Mouse (Mus musculus) heart, embryonic 10.5 days (tissue): ENCODE data around the gene Bcl11b. TPM values are rescaled to one million over a fixed set of nuclear protein-coding genes. Genes with fewer than 3 reads are reported as not detected.
A peak's percentile ranks its signal among the peaks of the same experiment; 100 is the strongest.

Source experiments
- DNase-seq: peaks from one replicate; pipeline ENCODE4 v3.0.0-alpha.2; 2017; ENCODE audit warnings: low spot score
- H3K27ac ChIP-seq: fragments of 300-500 bp; sonication (generic); 2 replicates; pipeline ENCODE4 v1.5.1; 2016; ENCODE audit warnings: mild to moderate bottlenecking
- H3K27me3 ChIP-seq: fragments of 300-500 bp; sonication (generic); 2 replicates; pipeline ENCODE4 v1.6.1; 2016; ENCODE audit warnings: mild to moderate bottlenecking; ENCODE audit not compliant: poor library complexity, insufficient read depth, severe bottlenecking
- H3K36me3 ChIP-seq: fragments of 300-500 bp; sonication (generic); 2 replicates; pipeline ENCODE4 v1.6.1; 2016; ENCODE audit warnings: mild to moderate bottlenecking, moderate library complexity
- H3K4me1 ChIP-seq: fragments of 300-500 bp; sonication (generic); 2 replicates; pipeline ENCODE4 v1.6.1; 2016; ENCODE audit warnings: mild to moderate bottlenecking
- H3K4me3 ChIP-seq: fragments of 300-500 bp; sonication (generic); 2 replicates; pipeline ENCODE4 v1.5.1; 2016; ENCODE audit warnings: mild to moderate bottlenecking, moderate library complexity
- H3K9me3 ChIP-seq: fragments of 300-500 bp; sonication (generic); 2 replicates; pipeline ENCODE4 v1.6.1; 2016; ENCODE audit warnings: mild to moderate bottlenecking, moderate library complexity
- WGBS: fragments of 180-500 bp; shearing (Covaris S2); methylation state at CpG from one replicate; pipeline ENCODE4 v1.1.7; 2016; 5-methylcytosine and 5-hydroxymethylcytosine counted together
- polyA plus RNA-seq: library from polyadenylated mRNA; unstranded; fragments of >200 nt; fragmentation: Nextera tagmentation; extraction: Ambion mirVana; gene quantifications from 2 replicates; pipeline ENCODE4 v1.2.1, GENCODE M21; 2016

The Bcl11b gene
- polyA plus RNA-seq, 1 experiment from 2014 or later: 3.3 TPM

GRCm38 (mm10) chr12:107936406-107936805, 67.0 kb downstream of the Bcl11b start:
- Histone ChIP-seq H3K9me3 (no peaks in the 10 kb centered on the region), H3K4me3 (no peak overlapping the region), H3K36me3 (no peaks in the 10 kb centered on the region), H3K27me3 (no peaks in the 10 kb centered on the region), H3K4me1 (peaks cover 16% of the 10 kb centered on the region), H3K27ac (no peak overlapping the region)
- 76% methylated on average over 7 of the region's 7 CpGs for WGBS
- no peak for DNase-seq

- H3K27ac ChIP-seq: no peak overlapping the region
- no peaks in the 10 kb centered on the region for H3K9me3 ChIP-seq
- H3K4me3 ChIP-seq: no peak overlapping the region
- DNase-seq: no peak
- H3K27me3 ChIP-seq: no peaks in the 10 kb centered on the region
- H3K36me3 ChIP-seq: no peaks in the 10 kb centered on the region
- 76% methylated on average over 19 of the region's 19 CpGs for WGBS
- peaks cover 25% of the 10 kb centered on the region for H3K4me1 ChIP-seq
Observed at GRCm38 (mm10) chr12:107934831-107935437, 68.5 kb downstream of the Bcl11b start.

DNA sequence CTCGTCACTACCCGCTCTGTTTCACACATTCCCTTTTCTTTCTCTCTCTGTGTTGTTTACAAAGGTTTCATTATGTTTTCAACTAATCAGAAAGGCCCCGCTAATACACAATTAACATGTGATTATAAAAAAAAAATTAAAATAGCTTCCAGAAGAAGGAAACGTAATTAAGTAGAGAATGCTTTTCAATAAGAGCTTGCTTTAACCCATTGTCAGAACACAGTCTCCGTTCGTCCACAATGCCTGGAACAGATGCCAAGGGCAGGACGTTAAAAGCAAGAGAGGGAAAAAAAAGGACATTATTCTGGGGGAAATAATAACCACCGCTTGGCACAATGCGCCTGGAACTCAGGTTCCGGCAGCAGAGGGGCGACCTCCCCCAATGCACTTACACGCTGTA, 71.3 kb downstream of the Bcl11b start:
- Histone ChIP-seq H3K4me1 (peaks cover 46% of the 10 kb centered on the region), H3K9me3 (no peaks in the 10 kb centered on the region), H3K27me3 (no peaks in the 10 kb centered on the region), H3K27ac (no peak overlapping the region), H3K4me3 (no peak overlapping the region), H3K36me3 (no peaks in the 10 kb centered on the region)
- WGBS: 91% methylated on average over 12 of the region's 12 CpGs
- no peak for DNase-seq

DNA sequence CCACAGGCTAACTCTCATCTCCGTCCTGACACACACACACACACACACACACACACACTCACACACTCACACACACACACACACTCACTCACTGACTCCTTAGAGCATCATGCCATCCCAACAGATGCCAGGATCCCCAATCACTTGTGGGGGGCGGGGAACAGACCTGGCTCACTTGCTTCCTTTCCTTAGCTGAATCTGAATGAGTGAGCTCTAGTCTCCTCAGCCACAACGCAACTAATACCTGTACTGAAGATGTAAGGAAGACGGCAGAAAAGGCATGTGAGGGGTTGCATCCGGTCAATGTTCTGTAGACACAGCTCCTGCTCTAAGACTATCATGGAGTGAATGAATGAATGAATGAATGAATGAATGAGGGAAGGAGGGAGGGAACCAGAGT, 71.9 kb downstream of the Bcl11b start:
- Histone ChIP-seq H3K4me3 (no peak overlapping the region), H3K9me3 (no peaks in the 10 kb centered on the region), H3K36me3 (no peaks in the 10 kb centered on the region), H3K4me1 (peaks cover 46% of the 10 kb centered on the region), H3K27ac (peak overlapping the region; percentile 87), H3K27me3 (no peaks in the 10 kb centered on the region)
- 73% methylated on average over 5 of the region's 5 CpGs for WGBS
- no peak for DNase-seq

DNA sequence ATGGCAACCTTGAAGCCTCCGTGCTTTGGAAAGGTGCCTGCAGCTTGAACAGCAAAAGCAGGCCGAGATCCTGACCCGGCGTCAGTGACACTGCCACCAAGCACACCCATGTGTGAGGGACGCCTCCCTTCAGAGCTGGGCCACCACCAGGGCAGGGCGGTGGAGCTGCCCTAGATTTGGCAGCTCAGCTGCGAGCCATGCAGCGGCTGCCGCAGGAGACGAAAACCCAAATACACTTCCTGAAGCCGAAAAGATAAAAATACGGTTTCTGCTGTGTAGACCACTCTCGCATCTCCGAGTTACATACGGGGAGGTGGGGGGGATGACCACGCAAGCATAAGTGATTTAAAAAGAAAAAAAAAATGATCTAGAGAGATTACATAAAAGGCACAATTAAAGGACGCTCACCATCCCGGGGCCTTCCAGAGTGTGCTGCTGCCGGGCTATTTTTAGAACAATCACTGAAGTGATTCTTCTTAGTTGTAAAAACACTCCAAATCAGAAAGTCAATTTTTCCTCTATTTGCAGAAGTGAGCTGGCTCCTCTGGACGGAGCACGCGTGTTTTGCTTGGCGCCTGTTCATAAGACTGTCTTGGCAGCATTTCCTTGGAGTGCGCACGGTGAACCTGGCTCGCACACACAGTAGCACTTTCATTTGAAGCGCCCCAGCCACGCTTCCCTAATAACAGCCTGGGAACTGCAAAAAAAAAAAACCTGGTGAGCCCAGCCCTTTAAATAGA, 72.6 kb downstream of the Bcl11b start:
- peak overlapping the region; percentile 37 for H3K4me3 ChIP-seq
- H3K27ac ChIP-seq: peak overlapping the region; percentile 87
- H3K9me3 ChIP-seq: no peaks in the 10 kb centered on the region
- no peaks in the 10 kb centered on the region for H3K36me3 ChIP-seq
- H3K27me3 ChIP-seq: no peaks in the 10 kb centered on the region
- WGBS: 37% methylated on average over 28 of the region's 28 CpGs
- H3K4me1 ChIP-seq: peaks cover 46% of the 10 kb centered on the region
- no peak for DNase-seq

DNA sequence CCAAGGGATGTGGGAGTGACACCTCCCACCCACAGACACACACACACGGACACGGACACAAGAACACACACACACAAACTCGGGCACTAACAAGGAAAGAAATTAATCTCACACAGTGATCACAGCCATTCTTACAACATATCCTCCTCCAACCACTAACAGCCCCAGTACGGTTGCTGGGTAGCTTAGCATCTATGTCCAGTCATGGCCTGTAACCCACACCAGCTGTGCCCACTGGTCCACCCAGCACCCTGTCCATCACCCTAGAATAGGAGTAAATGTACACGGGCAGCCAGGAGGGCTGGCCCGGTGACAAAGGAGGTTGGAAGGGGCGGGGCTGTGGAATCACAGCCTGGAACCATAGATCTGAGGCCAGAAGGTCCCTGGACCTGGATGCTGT, 74.5 kb downstream of the Bcl11b start:
- no peak overlapping the region for H3K27ac ChIP-seq
- H3K27me3 ChIP-seq: no peaks in the 10 kb centered on the region
- H3K4me1 ChIP-seq: peaks cover 61% of the 10 kb centered on the region
- whole genome bisulfite sequencing: 81% methylated on average over 7 of the region's 7 CpGs
- no peak for DNase-seq
- H3K36me3 ChIP-seq: no peaks in the 10 kb centered on the region
- H3K4me3 ChIP-seq: no peak overlapping the region
- H3K9me3 ChIP-seq: no peaks in the 10 kb centered on the region

DNA sequence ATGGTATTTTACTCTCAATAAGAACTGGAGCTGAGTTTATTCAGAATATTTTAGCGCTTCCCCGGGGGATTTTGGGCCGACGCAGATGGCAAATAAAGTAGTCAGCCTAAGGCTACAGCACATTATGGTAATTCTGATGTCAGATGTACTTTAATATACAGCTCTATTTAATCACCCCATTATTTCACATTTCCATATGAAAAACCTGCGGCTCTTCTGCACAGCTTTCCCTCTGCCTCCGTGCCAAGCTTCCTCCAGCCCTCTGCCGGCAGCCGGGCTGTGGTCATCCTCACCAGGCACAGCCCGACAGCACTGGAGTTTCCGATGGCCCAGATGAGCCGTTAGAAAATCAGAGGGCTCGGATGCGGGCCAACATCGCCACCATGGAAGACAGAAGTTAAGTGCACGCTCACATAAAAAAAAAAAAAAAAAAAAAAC, 74.9 kb downstream of the Bcl11b start:
- Histone ChIP-seq H3K4me1 (peaks cover 64% of the 10 kb centered on the region), H3K27ac (peak overlapping the region; percentile 56; the same call in 1 of the 2 replicates)
- DNase-seq: no peak

DNA sequence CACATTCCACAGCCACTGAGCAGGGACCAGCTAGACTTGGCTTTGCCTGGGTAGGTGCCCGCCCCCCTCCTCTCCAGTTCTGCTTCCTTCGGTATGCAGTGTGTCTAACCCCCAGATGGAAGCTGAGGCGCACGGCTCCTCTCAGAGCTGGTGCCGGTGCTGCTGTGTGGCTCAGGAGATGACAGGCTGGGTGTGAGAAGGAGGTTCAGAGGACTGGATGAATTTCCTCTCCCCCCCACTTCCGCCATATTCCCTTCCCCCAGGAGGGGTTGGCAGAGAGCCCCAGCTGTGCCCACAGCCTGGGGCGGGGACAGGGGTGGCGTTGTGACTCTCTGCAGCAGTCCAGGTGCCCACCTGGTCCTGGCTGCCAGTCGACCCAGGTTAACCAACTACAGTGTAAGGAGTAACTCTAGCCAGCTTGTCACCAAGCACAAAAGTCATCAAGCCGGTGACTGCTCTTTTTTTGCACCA, 75.4 kb downstream of the Bcl11b start:
- H3K4me3 ChIP-seq: 0 out of 2 replicates have a peak overlapping the region, but pooled peaks have one; percentile 12
- H3K4me1 ChIP-seq: peaks cover 65% of the 10 kb centered on the region
- no peaks in the 10 kb centered on the region for H3K27me3 ChIP-seq
- 46% methylated on average over 10 of the region's 10 CpGs for WGBS
- no peaks in the 10 kb centered on the region for H3K9me3 ChIP-seq
- H3K36me3 ChIP-seq: no peaks in the 10 kb centered on the region
- no peak for DNase-seq
- peak overlapping the region; percentile 56; the same call in 1 of the 2 replicates for H3K27ac ChIP-seq

More for the DNA sequence above, 74.9 kb downstream of the Bcl11b start:
- Histone ChIP-seq H3K4me3 (no peak overlapping the region), H3K27me3 (no peaks in the 10 kb centered on the region), H3K36me3 (no peaks in the 10 kb centered on the region), H3K9me3 (no peaks in the 10 kb centered on the region)
- WGBS: 78% methylated on average over 15 of the region's 15 CpGs

DNA sequence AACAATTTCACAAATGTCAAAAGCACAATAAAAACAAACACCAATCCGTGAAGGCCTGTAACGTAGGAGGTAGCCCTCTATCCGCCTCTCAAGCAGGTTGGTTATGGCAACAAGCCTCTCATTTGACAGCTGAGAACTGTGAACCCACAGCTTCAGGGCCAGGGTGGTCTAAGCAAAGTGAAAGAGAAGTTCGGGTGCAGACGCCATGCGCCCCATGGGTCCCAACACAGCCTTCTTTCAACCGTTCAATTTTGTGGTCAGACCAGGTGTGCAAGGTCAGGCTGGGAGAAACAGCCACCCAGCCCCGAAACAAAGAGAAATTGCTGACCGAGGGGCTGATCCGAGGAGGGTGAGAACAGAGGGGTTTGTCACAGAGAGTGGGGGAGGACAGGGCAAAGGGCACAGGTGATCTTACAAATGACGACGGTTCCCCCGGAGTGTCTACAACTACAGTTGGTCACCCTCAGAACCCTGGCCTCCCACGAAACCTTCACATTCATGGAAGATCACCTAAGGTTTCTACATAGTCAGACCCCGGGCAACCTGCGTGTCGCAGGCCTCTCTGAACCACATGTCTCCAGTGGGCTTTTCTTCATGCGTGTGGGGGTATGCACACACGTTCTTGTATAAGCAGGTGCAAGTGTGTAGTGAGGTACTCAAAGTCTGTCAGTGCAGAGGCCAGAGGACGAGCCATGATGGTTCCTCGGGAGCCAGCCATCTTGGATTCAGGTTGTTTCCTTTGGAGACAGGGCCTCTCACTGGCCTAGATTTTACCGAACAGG, 77.1 kb downstream of the Bcl11b start:
- peaks cover 72% of the 10 kb centered on the region for H3K4me1 ChIP-seq
- 92% methylated on average over 22 of the region's 22 CpGs for WGBS

DNA sequence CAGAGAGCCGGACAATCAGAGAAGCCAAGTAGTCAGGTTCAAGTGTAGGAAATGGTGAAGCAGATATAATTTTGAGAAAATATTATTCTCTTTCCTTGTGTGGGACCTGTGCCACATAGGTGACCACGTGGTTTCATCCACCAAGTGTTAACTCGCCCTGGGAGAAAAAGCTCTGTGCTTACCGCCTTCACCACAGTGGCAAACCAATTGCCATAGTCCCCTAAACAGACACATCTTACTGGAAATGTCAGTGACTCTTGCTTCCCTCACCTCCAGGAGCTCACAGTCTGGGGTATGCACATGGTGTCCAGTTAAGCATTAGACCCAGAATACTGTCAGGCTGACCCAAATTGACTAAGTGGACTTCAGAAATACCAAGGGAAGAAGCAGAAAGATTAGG, 78.7 kb downstream of the Bcl11b start:
- Histone ChIP-seq H3K9me3 (no peaks in the 10 kb centered on the region), H3K27me3 (no peaks in the 10 kb centered on the region), H3K36me3 (no peaks in the 10 kb centered on the region), H3K27ac (peak overlapping the region; percentile 62; the same call in 1 of the 2 replicates), H3K4me3 (no peak overlapping the region), H3K4me1 (peaks cover 70% of the 10 kb centered on the region)
- no peak for DNase-seq
- 76% methylated on average over 4 of the region's 4 CpGs for WGBS

More for the DNA sequence above, 77.1 kb downstream of the Bcl11b start:
- Histone ChIP-seq H3K4me3 (no peak overlapping the region), H3K27ac (no peak overlapping the region), H3K36me3 (no peaks in the 10 kb centered on the region), H3K9me3 (no peaks in the 10 kb centered on the region), H3K27me3 (no peaks in the 10 kb centered on the region)
- no peak for DNase-seq

DNA sequence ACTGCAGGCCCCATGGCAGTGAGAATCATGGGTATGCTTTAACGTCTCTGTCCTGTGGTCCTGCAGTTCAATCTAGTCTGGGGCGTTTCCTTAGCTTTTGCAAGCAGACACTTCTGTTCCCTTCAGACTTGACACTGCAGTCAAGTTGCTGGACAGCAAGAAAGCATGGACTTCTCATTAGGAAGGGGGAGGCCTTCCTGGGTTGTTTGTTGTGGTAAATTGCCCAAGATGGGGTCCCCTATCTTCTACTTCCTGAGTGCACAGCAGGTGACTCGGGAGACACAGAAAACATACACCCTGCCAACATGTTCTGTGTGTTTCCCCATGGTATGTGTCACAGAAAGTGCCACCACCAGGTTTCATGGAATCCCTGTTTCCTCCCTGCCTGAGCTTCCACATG, 79.4 kb downstream of the Bcl11b start:
- H3K4me3 ChIP-seq: no peak overlapping the region
- DNase-seq: no peak
- no peaks in the 10 kb centered on the region for H3K27me3 ChIP-seq
- no peaks in the 10 kb centered on the region for H3K9me3 ChIP-seq
- H3K4me1 ChIP-seq: peaks cover 64% of the 10 kb centered on the region
- H3K27ac ChIP-seq: peak overlapping the region; percentile 62
- 40% methylated on average over 3 of the region's 3 CpGs for WGBS
- no peaks in the 10 kb centered on the region for H3K36me3 ChIP-seq

GRCm38 (mm10) chr12:107922180-107922579, 81.2 kb downstream of the Bcl11b start:
- Histone ChIP-seq H3K4me1 (peaks cover 52% of the 10 kb centered on the region), H3K36me3 (peaks cover 3% of the 10 kb centered on the region; the same call in 1 of the 2 replicates), H3K9me3 (no peaks in the 10 kb centered on the region), H3K27ac (no peak overlapping the region), H3K27me3 (no peaks in the 10 kb centered on the region), H3K4me3 (no peak overlapping the region)
- DNase-seq: no peak
- 91% methylated on average over 7 of the region's 7 CpGs for WGBS

GRCm38 (mm10) chr12:107921566-107921965, 81.8 kb downstream of the Bcl11b start:
- peak overlapping the region; percentile 56; the same call in 1 of the 2 replicates for H3K27ac ChIP-seq
- H3K4me1 ChIP-seq: peaks cover 52% of the 10 kb centered on the region
- no peak overlapping the region for H3K4me3 ChIP-seq
- H3K9me3 ChIP-seq: peaks cover 4% of the 10 kb centered on the region
- H3K27me3 ChIP-seq: no peaks in the 10 kb centered on the region
- H3K36me3 ChIP-seq: peaks cover 9% of the 10 kb centered on the region
- DNase-seq: no peak
- 57% methylated on average over 7 of the region's 7 CpGs for WGBS
